Mouse (Mus musculus) embryo, embryonic 11 days (tissue): ENCODE results near the gene Clk4.

Experiments
- DNase-seq: peaks from one replicate; pipeline ENCODE4 v3.0.0-alpha.2; 2015

The Clk4 gene

GRCm38 (mm10) chr11:51261680-51262219 lies at the start of gene Clk4:
TSS of gene Clk4 (plus strand) at chr11:51261730.
- DNase-seq = no peak

DNA sequence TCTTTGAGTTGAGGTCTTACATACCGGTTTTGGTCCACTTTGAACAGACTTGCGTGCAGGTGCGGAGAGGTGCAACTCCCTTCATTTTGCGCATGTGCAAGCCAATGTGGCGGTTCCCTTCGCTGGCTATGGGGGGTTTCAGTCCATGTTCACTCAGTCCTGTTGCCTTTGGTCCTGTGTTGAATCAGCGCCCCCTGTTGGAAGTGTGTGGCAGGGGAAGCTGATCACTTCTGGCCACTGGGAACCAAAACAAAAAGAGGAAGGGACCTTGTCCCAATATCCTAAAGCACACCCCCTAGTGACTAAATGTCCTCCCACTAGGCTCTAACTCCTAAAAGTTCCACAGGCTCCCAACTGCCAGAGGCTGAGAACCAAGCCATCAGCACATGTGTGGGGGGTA lies 47.5 kb upstream of the Clk4 start:
- no peak for DNase-seq

- no peak for DNase-seq
Observed at GRCm38 (mm10) chr11:51219396-51219980, 42.0 kb upstream of the Clk4 start.

DNA sequence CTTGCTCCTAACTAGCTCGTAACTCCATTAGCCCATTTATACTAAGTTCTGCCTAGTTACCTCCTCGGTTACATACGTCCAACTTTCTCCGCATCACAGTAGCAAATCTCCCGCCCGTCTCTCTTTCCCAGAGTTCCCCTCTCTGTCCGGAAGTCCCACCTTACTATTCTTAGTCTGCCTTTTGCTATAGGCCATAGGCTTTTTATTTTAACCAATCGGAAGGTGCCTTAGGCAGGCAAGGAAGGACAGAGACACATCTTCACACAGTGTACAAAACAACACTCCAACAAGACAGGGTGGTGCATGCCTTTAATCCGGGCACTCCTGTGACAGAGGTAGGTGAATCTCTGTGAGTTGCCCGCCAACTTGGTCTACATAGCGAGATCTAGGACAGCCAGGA lies 41.2 kb upstream of the Clk4 start, which contains the start of gene Gm12569:
TSS of gene Gm12569 (plus strand) at position 166 of the 400 bp plus-strand sequence.
- no peak for DNase-seq

- DNase-seq = no peak
Observed at GRCm38 (mm10) chr11:51227104-51227503, 34.4 kb upstream of the Clk4 start.

DNA sequence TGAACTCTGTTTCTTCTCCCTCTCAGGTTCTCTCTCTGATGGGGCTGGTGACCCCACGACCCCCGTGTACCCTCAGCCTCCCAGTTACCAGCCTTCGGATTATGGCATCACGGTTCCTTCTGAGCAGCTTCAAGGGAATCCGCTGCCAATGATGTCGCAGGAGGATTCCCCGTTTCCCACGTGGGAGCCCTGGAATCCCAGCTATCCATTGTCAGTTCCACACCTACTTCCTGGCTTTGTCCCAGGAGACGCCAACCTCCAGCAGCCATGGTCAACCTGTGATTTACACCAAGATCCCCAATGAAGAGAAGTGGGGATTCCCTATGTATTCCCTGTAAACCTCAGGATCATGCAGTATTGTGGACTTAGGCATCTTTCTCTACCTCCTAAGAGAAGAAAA lies 26.9 kb upstream of the Clk4 start:
- no peak for DNase-seq

GRCm38 (mm10) chr11:51242897-51243296 lies 18.6 kb upstream of the Clk4 start:
- DNase-seq = no peak

DNA sequence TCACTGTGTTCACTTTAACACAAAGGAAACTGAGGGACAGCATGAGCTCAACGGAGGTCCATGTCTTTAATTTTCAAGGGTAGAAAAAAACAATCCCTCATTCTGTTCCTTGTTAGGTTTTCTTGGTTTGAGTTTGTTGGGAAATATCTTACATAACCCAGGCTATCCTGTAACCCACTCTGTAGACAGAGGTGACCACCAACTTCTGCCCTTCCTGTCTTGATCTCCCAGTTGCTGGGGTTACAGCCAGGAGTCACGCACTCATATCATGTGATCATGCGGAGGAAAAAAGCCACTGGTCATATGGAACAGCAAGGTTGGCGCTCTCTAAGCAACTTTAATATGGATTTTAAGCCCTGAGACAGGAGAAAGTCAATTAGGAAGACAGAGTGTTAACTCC lies 4.5 kb upstream of the Clk4 start:
- DNase-seq = no peak

DNA sequence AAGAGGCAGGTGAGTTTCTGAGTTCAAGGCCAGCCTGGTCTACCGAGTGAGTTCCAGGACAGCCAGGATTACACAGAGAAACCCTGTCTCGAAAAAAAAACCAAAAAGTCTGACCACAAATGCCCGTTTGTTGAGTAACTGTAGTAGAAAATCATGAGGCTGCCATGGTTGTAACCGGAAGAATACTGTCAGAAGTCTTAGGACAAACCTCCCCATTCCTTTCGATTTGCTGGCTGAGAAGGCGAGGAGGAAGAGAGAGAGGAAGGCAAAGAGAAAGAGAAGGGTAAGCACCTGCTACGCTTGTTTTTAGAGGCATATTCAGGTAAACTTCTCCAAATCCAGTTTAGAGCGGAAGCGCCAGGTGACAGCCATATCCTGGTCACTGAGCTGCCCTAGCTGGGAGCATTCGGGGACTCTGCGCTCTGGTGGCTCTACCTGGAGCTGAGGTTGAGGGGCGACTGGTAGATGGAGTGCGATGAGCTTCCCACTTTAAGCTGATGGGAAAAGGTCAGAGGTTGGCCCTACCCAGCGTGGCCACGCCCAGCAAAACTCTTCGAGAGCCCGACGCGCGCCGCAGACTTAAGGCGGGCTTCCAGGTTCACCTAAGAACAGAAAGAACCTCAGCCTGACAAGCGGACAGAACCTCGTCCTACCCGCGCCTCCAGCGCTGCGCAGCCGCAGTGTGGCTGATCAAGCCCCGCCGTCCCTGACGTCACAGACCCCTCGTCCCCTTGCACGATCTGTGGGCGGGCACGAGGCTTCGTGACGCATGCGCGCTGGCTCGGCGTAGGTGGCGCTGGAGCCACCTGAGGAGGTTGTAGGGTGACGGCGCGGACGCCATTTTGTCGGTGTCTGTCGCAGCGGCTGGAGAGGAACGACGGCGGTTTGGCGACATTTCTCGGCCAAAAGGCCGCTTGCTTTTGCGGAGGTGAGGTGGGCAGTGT lies 1.1 kb downstream of the Clk4 start, which contains the start of gene BC049762:
TSS of gene BC049762 (minus strand) at position 705 of the 944 bp plus-strand sequence.
- DNase-seq = peak; percentile 99

- DNase-seq = no peak
Observed at GRCm38 (mm10) chr11:51263286-51263831, 1.8 kb downstream of the Clk4 start.

DNA sequence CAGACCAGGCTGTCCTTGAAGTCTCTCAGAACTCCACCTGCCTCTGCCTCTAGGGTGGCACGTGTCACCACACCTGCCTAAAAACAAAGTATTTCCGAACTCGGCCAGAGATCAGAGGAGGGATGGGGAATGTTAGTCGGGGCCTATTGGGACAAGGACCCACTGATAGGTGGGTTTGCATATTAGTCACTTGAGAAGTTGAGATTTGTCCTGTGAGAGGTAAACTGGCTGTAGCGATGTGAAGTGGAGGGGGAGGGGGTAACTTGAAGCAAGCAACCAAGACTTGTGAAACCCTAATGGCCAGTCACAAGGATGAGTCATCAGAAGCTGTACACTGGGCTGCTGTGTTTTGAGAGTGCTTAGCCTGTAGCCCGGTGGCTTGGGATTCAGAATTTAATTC lies 2.8 kb downstream of the Clk4 start:
- peak; percentile 38 for DNase-seq

- DNase-seq = peak; percentile 53
Observed at GRCm38 (mm10) chr11:51265326-51265725, 3.8 kb downstream of the Clk4 start.

- DNase-seq = no peak
Observed at GRCm38 (mm10) chr11:51274418-51274817, 12.9 kb downstream of the Clk4 start.

- peak; percentile 91 for DNase-seq
Observed at GRCm38 (mm10) chr11:51289564-51290041, 28.1 kb downstream of the Clk4 start, which contains the start of gene Col23a1. TSS of gene Col23a1 (plus strand) at chr11:51289920.

- peak; percentile 87 for DNase-seq
Observed at GRCm38 (mm10) chr11:51290066-51290955, 28.8 kb downstream of the Clk4 start.

GRCm38 (mm10) chr11:51293956-51294530 lies 32.5 kb downstream of the Clk4 start:
- DNase-seq = no peak

DNA sequence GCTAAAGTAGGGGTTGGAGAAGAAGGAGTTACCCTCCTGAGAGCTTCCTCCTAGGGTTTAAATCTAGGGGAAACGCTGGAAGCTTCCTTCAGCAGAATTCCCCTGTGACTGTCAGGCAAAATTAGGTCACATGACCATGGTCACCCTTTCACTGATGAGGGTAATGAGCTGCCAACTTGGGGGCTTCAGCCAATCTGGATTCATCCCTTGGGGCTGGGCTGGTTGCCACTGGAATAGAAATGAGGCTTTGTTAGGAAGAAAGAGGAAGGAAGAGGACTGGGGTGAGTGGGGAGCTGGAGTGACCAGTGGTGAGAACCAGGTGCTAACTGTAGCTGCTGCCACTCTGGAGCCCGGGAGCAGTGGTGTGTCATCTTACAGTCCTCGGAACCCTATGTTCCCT lies 34.2 kb downstream of the Clk4 start:
- DNase-seq = no peak

GRCm38 (mm10) chr11:51298691-51299090 lies 37.2 kb downstream of the Clk4 start:
- DNase-seq = no peak

- no peak for DNase-seq
Observed at GRCm38 (mm10) chr11:51302396-51302795, 40.9 kb downstream of the Clk4 start.

GRCm38 (mm10) chr11:51303981-51304553 lies 42.5 kb downstream of the Clk4 start:
- DNase-seq = peak; percentile 37

- no peak for DNase-seq
Observed at GRCm38 (mm10) chr11:51308306-51308705, 46.8 kb downstream of the Clk4 start.
